Mouse (Mus musculus): ENCODE measurements around the gene Fbxl3.

Fbxl3 gene

DNA sequence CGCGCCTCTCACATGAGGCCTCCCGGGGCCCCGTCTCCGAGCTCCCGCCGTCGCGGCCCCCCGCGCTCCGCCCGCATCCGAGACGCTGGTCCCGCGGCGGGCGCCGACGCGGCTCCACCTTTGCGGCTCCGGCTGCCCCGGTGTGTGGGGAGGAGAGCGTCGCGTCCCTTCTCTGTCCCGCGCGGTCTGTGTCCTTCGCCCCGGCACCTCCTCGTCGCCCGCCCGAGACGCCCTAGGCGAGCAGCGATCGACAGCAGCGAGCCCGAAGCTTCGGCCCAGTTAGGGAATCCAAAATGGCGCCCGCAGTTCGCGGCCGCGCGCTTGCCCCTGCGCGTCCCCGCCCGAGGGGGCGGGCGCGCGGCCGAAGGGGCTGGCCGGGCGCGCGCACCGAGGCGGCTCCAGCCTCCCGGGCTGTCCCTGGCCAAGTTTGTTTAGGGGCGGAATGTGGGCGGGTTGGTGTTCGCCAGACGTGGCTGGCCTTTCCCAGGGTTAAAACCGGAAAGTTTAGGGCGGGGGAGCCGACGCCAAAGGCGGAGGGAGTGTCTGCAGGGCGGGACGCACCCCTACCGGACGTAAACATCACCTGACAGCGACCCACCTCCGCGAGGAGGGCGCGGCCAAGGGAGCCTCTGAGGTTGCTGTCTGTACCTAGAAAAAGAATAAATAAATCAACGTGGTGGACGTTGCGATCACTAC is at the start of gene Fbxl3:
Fbxl3 (minus strand) TSS at position 329 of the 696 bp plus-strand sequence.
- peak; percentile 71 for DNase-seq (ENCODE audit: low read depth, low spot score)

DNA sequence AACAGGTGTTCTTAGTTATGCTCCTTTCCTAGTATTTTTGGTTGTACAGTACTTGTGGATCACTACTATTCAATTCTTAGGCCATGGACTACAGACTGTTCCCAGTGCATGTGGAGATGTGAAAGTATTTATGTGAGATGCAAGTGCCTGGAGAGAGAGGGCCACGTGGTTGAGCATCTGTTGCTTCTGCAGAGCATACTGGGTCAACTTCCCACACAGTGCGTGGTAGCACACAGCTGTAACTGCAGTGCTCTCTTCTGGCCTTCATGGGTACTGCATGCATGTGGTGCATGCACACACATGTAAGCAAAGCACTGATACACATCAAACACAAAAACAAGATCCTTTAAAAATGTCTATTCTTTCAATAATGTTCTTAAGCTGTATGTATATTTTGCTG is 32.6 kb upstream of the Fbxl3 start:
- no peak for DNase-seq (ENCODE audit: low read depth, low spot score)

DNA sequence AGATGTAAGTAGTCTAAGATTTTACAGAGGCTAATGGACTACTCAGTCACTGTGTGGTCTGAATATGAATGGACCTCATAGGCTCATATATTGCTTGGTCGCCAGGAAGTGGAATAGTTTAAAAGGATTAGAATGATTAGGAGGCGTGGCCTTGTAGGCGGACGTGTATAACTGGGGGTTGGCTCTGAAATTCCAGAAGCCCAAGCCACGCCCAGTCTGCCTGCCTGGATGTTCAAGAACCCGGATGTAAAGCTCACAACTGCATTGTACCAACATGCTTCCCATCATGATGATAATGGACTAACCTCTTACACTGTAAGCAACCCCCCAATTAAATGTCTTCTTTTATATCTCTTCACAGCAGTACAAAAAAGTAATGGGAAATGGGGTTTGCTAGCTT is 26.4 kb upstream of the Fbxl3 start:
- DNase-seq (ENCODE audit: low read depth, low spot score) = no peak

DNA sequence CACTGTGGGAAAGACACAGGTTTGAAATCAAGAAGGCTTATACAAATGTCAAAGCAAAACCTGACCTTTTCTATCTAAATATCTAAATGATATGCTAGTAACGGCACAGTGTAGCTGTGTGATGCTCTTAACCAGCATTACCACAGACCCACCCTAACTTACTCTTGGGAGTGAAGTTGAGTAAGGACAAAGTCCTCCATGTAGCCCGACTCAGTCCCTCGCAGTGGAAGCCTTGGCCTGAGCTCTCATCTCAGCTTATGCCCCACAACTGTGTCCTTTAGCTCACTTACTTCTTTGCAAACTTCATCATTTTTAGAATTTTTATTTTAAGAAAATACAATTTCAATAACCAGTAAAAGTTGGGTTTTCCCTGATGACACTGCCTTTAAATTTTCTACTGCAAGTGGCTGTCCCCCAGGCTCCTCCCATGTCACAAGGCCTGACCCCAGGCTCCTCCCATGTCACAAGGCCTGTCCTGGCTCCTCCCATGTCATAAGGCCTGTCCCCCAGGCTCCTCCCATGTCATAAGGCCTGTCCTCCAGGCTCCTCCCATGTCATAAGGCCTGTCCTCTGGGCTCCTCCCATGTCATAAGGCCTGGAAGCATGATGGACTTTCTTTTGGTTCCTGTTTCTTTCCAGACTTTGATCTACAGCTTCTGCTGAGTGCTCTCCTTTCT is 15.8 kb upstream of the Fbxl3 start:
- DNase-seq (ENCODE audit: low read depth, low spot score) = no peak

DNA sequence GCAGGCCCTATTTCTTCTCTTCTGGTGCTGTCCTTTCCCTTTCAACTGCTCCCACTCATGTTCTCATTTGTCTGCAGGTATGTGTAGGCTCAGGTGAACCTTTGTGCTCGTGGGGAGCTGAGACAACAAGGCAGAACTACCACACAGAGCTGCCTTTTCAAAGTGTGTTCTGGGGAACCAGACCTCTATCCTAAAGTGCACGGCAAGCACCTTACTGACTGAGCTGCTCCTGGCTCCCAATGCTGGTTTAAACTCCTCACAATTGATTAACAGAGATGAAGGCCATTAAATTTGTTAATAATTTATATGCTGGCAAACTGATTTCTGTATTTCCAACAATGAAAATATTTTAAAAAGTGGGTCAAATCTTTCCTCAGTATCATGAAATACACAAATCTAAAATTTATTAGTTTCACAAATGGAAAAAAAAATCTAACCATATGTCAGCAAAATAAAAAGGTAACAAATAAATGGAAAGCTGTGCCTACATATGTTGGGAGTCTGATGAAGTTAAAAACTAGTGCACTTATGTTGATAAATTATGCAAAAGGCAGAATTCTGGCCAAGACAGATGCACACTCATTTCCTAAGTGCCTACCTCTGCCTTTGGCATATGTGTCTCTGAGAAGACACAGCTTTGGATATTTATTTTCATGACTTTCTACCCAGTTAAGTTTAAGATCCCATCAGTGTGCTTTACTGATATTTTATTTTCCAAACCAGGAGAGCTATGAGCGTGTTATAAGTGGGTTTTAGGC is 13.4 kb upstream of the Fbxl3 start:
- DNase-seq (ENCODE audit: low read depth, low spot score) = peak; percentile 55

DNA sequence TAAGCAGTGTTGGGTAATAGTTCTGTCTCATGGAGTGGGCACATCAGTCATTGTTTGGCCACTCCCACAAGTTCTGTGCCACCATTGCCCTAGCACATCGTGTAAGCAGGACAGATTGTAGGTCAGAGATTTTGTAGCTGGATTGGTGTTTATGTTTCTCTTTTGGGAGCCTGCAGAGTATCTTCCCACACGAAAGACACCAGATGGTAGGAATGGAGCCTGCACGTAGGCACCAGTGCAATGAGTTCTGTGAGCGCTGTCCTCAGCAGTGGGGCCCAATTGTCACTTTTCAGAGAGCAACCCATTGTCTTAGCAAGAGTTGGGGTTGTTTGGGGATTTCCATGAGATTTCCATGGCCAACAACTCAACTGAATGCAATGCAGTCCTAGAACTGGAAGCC is 10.6 kb upstream of the Fbxl3 start:
- peak; percentile 68 for DNase-seq (ENCODE audit: low read depth, low spot score)

DNA sequence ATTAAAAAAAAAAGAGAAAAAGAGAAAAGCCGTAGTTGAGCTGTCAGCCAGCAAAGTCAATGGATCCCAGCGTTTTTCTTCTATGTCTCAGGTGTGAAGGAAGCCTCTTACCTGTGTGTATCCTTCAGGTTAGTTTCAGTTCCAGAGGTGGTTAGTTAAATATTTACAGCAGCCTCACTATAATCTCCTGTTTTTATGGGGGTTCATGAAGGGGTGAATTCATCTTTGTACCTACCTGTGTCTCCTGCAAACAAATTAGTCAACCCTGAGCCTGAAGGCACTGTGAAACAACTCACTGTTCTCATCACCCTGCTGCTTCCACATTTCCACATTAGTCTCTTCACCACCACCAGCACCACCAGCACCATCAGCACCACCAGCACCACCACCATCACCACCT is 6.9 kb upstream of the Fbxl3 start:
- no peak for DNase-seq (ENCODE audit: low read depth, low spot score)

DNA sequence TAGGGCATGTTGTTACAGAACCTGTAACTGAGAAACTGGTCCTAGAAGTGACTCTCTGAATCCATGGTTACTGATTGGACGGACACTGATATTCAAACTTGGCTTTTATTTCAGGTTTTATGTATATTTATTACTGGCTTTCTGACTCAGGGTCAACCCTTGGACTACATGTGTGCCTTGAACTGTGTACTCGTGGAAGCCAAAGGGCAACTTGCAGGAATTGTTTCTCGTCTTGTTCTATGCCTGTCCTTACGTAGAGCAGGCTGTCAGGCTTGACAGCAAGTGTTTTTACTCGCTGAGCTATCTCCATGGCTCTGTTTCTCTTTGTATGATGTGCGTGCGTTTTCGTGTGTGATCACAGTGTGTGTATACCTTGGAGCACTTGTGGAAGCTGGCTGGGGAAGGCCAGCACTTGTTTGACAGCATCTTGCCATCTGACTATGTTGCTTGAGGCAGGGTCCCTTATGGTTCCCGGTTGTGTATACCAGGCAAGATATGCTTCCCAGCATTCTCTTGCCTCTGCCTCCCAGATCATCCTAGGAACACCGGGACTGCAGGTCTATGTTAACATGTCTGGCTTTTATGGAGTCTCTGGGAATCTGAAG is 3.5 kb upstream of the Fbxl3 start:
- no peak for DNase-seq (ENCODE audit: low read depth, low spot score)

DNA sequence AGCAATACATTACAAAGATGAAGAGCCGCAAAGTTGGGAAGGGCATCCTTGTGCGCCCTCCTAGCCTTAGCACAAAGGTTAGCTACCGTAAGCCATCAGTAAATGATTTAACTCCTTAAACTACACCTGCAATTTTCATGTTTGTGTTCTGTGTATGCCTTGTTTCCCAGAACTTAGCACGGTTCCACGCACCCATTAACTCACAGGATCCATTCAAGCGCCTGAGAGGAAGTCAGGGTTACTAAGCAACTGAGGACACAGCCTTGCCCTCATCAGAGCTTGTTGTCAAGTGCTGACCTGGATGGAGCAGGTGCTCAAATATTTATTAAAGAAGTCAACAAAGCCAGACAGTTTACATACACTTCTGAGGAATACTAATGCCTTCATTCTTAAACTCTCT is 2.9 kb upstream of the Fbxl3 start:
- no peak for DNase-seq (ENCODE audit: low read depth, low spot score)

DNA sequence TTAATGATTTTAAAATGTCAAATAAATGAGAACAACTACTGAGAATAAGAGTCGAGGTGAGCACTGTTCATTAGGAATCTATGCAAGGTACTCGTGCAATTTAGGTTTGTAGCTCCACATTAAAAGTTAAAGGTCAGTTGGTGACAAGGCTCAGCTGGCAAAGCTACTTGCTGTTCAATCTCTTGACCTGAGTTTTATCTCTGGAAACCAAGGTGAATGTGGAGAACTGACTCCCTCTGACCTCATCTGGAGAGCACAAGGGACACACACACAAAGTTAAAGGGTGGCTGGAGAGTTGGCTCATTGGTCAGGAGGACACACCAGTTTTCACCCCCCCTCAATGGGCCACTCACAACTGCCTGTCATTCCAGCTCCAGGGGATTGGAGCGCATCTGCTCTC is 1.8 kb upstream of the Fbxl3 start:
- DNase-seq (ENCODE audit: low read depth, low spot score) = no peak

DNA sequence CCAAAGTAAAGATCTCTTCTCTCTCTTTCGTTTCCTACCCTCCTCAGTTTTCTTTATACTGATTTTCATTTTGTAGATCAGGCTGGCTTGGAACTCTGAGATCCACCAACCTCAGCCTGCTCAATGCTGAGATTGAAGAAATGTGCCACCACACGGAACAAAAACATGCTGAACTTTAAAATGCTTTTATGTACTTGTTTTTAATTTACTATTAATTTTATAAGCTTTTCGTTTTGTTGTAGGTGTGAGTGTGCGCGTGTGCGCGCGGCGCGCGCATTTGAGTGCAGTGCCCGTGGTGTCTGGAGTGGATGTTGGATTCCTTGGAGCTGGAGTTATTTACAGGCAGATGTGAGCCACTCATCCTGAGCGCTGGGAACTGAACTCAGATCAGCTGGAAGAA is 930 bp upstream of the Fbxl3 start:
- DNase-seq (ENCODE audit: low read depth, low spot score) = no peak

DNA sequence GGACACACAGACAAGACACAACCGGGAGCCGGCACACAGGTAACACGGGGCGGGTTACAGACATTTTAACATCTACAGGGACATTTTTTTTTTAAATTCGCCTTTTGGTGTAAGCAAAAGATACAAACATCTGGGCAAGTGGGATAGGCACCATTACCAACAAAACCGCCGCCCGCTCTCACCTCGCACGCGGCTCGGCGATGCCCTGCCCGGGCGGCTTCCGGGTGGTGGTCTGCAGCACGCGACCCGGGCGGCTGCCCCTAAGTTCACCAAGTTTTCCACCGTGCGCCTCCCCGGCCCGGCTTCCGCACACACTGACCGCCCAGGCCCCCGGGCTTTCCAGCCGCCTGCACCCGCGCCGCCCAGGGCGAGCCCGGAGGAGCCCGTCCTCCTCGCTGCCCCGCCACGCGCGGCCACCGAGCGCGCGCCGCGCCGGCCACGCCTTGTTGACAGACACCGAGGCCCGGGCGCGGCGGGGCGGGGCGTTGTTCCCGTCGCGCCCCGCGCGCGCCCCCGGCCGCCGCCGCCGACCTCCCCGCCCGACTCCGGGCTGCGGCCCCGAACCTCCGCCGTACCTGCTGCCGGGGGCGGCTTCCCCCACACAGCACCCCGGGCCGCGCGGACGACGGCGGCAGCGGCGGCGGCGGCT is 655 bp downstream of the Fbxl3 start:
- DNase-seq (ENCODE audit: low read depth, low spot score) = no peak

DNA sequence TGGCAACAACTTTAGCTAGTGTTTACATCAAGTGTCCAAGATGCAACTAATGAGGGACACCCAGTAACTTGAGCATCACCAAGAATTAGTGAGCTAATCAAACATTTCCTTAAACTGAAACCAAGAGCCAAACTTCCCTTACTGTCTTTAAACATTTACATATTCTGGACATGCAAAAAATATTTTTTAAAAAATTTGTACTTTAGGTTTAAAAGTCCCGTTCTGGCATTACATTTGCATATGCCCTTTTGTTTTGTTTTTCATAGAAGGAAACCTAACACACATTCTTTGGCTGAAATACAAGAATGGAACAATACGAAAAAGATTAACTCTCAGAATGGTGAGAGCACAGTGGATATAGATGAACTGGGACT is 1.2 kb downstream of the Fbxl3 start:
- DNase-seq (ENCODE audit: low read depth, low spot score) = no peak

DNA sequence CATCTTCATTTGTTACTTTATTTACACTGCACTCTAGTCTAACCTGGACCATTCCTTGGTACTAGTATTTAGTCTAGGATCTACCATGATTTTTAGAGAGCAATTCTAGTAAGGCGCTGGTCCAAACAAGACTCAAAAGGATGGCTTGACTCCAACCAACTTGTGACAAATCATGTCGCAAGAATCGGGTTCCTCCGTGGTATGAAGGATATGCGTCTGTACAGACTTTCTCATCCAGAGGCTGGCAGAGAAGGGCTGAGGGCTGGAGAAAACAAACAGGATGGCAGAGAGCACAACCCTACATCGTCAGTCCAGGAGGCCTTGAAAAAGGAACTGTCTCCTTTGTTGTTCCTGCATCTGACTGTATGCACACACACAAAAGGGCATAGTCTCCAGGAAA is 2.7 kb downstream of the Fbxl3 start:
- DNase-seq (ENCODE audit: low read depth, low spot score) = no peak

DNA sequence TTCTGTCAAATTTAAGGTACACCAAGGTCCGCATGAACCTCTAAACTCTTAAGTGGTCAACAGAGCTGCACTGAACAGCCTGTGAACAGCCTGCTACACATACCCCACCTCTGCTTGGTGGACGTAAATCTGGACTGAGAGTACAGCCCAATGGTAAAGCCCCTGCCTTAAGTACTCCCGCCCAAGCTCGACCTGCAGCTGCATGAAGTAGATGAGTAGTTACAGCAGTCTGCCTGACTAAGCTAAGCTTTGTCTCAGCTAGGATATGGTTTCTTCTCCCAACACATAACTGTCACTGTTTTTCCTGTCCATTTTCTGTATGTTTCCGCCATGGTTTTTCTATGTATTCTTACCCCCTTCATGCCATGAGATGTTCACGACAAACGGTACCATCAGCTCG is 3.5 kb downstream of the Fbxl3 start:
- no peak for DNase-seq (ENCODE audit: low read depth, low spot score)

DNA sequence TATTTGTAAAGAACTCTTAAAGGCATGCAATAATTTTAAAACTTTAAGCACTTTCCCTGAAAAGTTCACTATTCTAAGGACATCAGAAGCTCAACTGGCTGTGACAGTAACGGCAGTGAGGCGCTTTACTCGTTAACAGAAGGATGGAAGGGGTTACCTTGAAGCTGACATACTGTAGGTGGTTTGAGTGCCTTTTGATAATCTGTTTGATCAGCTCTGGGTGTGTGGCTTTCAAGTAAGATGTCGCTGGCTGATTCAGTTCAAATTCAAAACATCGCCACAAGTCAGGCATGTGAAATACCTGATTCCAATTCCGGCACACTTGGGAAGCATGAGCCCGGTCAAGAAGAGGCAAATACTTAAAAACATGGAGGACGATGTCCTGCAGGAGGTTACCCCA is 4.3 kb downstream of the Fbxl3 start:
- DNase-seq (ENCODE audit: low read depth, low spot score) = no peak

DNA sequence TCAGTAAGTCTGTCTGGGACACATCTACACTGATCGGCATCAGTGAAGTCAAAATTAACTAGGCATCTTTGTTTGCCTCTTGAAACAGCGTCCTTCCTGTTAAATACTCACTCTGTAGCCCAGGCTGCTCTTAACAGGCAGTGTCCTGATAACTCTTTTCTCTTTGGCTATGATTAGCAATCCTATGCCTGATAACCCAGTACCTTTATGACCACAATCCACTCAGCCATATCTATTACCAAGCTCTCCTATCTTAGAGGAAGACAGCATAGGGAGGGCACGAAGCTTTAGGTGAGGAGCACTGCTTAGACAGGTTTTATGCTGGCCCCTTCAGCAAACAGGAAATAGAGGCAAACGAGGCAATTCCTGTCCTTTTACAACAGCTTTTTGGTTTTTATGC is 5.7 kb downstream of the Fbxl3 start:
- no peak for DNase-seq (ENCODE audit: low read depth, low spot score)

DNA sequence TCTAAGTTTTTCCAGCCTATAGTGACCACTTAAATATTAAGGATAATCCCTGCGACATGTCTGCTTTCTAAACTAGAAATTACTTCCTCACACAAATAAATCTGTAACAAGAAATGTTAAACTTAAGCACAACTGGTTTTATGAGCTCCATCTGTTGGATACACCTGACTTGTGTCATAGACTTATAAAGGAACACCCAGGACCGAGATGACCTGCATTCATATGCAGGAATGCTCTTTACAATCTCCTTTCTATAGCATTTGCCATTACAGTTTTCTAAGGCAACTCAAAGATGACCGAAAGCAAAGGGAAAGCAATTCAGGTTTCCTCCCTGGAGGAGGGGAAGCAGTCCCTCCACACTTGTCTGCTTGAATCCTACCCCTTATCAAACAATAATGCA is 6.1 kb downstream of the Fbxl3 start:
- DNase-seq (ENCODE audit: low read depth, low spot score) = no peak

DNA sequence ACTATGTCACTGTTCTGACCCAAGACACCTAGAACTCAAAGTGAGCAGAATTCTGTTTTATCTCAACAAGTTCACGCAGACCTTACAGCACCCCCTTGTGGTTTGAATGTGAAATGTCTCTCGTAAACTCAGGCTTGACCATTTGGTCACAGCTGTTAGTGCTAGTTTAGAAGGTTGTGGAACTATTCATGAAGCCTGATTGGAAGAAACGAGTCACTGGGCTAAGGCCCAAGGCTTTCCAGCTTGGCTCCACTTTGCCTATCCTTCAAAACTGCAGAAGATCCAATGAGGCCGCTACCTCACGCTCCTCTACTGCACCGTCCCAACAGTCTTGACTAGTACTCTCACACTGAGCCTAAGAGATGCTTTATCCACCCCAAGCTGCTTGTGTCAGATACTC is 10.7 kb downstream of the Fbxl3 start:
- DNase-seq (ENCODE audit: low read depth, low spot score) = no peak

DNA sequence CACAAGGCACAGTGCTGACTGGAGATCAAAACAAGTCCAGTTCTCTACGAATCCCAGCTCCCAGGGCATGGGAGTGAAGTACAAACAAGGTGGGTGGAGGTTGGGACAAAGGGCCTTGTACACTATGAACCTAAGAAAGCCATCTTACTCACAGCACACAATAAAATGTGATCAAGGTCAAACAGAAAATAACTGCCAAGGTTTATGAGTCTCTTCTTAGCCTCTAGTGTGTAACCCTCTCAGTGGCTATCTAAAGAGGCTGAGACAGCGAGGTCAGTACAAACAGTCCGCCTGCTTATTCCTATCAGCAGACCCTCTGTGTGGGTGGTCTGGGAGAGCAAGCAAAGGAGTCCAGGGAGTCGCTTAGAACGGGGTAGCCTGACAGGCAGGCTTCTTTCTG is 11.5 kb downstream of the Fbxl3 start:
- DNase-seq (ENCODE audit: low read depth, low spot score) = no peak

DNA sequence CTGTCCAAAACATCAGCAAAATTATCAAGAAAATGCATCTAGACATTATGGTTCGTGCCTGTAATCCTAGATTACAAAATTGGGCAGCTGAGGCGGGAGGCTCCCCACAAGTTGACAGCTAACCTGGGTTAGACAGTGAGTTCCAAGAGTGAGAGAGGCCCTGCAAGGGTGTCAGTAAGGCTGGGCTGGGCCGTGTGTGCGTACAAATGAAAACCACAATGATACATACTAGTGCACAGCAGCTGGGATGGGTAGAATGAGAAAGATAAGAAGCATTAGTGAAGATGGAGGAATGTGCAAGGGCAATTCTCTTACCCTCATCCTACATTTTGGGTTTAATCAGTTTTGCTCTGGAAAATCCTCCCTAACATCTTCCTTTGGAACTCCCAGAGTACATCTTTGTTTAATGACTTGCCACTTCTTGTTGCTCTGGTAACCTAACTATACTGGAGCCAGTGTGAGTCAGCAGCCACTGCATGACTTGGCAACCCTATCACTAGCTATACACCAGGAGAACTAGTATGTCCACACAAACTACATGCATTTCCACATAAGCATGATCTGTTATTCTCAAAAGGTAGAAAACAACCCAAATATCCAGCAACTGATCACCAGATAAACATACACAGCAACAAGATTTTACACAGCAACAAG is 12.6 kb downstream of the Fbxl3 start:
- no peak for DNase-seq (ENCODE audit: low read depth, low spot score)

Data from telencephalon, adult 2 months (tissue).